ENCODE assay signal across 8 mouse cellular contexts in the genomic region with DNA sequence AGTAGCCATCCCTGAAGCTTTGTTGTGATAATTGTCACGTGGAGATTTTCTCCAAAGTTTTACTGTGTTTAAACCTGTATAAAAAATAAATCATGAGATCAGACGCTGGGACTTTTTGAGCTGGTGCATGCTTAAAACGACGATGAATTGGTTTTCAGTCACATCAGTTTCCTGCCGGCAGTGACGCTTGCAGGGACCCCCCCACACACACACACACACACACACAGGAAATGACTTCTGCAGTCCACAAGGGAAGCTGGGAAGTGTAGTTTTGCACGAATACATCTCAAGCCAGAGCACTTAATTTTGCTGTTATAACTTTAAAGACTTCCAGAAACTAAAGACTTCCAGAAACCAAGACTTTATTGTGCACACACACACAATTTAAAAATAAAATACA. TPM values are rescaled to one million over a fixed set of nuclear protein-coding genes. Genes with fewer than 3 reads are reported as not detected.
DNase-seq lines count a peak whose midpoint lies in the region; ATAC-seq and TF ChIP-seq lines count a peak whose summit lies in the region.

No protein-coding gene starts in this region.

- no peaks in the 10 kb centered on the region for H3K9me3 ChIP-seq in heart, embryonic 13.5 days
- no peaks in the 10 kb centered on the region for H3K9me3 ChIP-seq in kidney, embryonic 15.5 days (replicated peaks)
- H3K9me3 ChIP-seq in liver, postnatal 0 days (ENCODE audit: low read length), result no peaks in the 10 kb centered on the region

- H3K4me1 ChIP-seq in heart, embryonic 13.5 days, result peaks cover 9% of the 10 kb centered on the region
- no peaks in the 10 kb centered on the region for H3K4me1 ChIP-seq in kidney, embryonic 15.5 days
- no peaks in the 10 kb centered on the region for H3K4me1 ChIP-seq in liver, postnatal 0 days (ENCODE audit: insufficient read depth)

- TF ChIP-seq CTCF in liver, postnatal 0 days (IDR thresholded peaks at IDR 0.05; ENCODE audit: low read depth), result no peak

- H3K36me3 ChIP-seq in heart, embryonic 13.5 days, result no peaks in the 10 kb centered on the region
- no peaks in the 10 kb centered on the region for H3K36me3 ChIP-seq in kidney, embryonic 15.5 days
- H3K36me3 ChIP-seq in liver, postnatal 0 days (replicated peaks; ENCODE audit: insufficient read depth, low read length), result no peaks in the 10 kb centered on the region

- no peaks in the 10 kb centered on the region for H3K27me3 ChIP-seq in heart, embryonic 13.5 days (replicated peaks)
- H3K27me3 ChIP-seq in kidney, embryonic 15.5 days, result no peaks in the 10 kb centered on the region
- no peaks in the 10 kb centered on the region for H3K27me3 ChIP-seq in liver, postnatal 0 days (ENCODE audit: insufficient read depth, low read length)

- peak overlapping the region; percentile 17; the same call in 1 of the 2 replicates for H3K4me3 ChIP-seq in heart, embryonic 13.5 days
- peak overlapping the region; percentile 32 for H3K4me3 ChIP-seq in kidney, embryonic 15.5 days (replicated peaks)
- H3K4me3 ChIP-seq in liver, postnatal 0 days (ENCODE audit: low read depth, low read length), result no peak overlapping the region

- peak; percentile 32 for DNase-seq in gastrocnemius, adult 18-20 months (ENCODE audit: low spot score)
- no peak for DNase-seq in gastrocnemius, postnatal 25 days
- DNase-seq in adrenal gland, postnatal 25 days, result peak; percentile 29
- peak; percentile 40 for DNase-seq in liver, postnatal 0 days
- peak; percentile 69 to 79 for DNase-seq in right cerebral cortex, postnatal 10 days (ENCODE audit: low spot score in 2 of 2)
- no peak for DNase-seq in urinary bladder, adult 2 months (ENCODE audit: low spot score)

- TF ChIP-seq EP300 in liver, postnatal 0 days (IDR thresholded peaks at IDR 0.05; ENCODE audit: low read depth), result no peak

- peak; percentile 63; the same call in 1 of the 2 replicates for ATAC-seq in heart, embryonic 13.5 days (ENCODE audit: extremely low read depth, insufficient number of reproducible peaks, low FRiP score, low TSS enrichment)
- ATAC-seq in kidney, embryonic 15.5 days (replicated peaks; ENCODE audit: low FRiP score), result peak; percentile 87
- ATAC-seq in liver, postnatal 0 days, result no peak; the same call in 1 of the 2 replicates

- H3K27ac ChIP-seq in heart, embryonic 13.5 days (replicated peaks), result 0 out of 2 replicates have a peak overlapping the region, but pooled peaks have one; percentile 12
- H3K27ac ChIP-seq in kidney, embryonic 15.5 days, result no peak overlapping the region
- H3K27ac ChIP-seq in liver, postnatal 0 days (ENCODE audit: low read depth), result no peak overlapping the region

- 33% methylated on average over 7 of the region's 7 CpGs for WGBS in heart, embryonic 13.5 days
- 16% methylated on average over 7 of the region's 7 CpGs for WGBS in kidney, embryonic 15.5 days
- WGBS in liver, postnatal 0 days (ENCODE audit: insufficient replicate concordance), result 16% methylated on average over 7 of the region's 7 CpGs

- H3K4me2 ChIP-seq in heart, embryonic 13.5 days, result peak overlapping the region; percentile 53
- H3K4me2 ChIP-seq in kidney, embryonic 15.5 days, result peak overlapping the region; percentile 51
- no peak overlapping the region for H3K4me2 ChIP-seq in liver, postnatal 0 days (ENCODE audit: low read depth, low read length)

- 0 out of 2 replicates have a peak overlapping the region, but pooled peaks have one; percentile 28 for H3K9ac ChIP-seq in heart, embryonic 13.5 days
- no peak overlapping the region for H3K9ac ChIP-seq in kidney, embryonic 15.5 days
- H3K9ac ChIP-seq in liver, postnatal 0 days (replicated peaks), result no peak overlapping the region

RNA-seq across cellular contexts. Expression of gene Tfpi, which starts 5.3 kb away (rescaled TPM):
- 1 to 10 TPM; 2.2 to 2.9 TPM for total RNA-seq in gastrocnemius, adult 18-20 months (2021)
- total RNA-seq in gastrocnemius, postnatal 25 days (2021), result 1 to 10 TPM; 2.8 to 5.0 TPM
- total RNA-seq in adrenal gland, postnatal 25 days (2021), result 49.2 and 65.8 TPM in 2 replicates
- polyA plus RNA-seq in heart, embryonic 13.5 days (2015; fragmentation: Nextera tagmentation; extraction: Ambion mirVana), result 72.0 and 80.3 TPM in 2 replicates
- 34.6 and 38.2 TPM in 2 replicates for polyA plus RNA-seq in kidney, embryonic 15.5 days (2015; fragmentation: Nextera tagmentation; extraction: Ambion mirVana)
- polyA plus RNA-seq in liver, postnatal 0 days (2015; fragmentation: Nextera tagmentation; extraction: Ambion mirVana), result 12.2 and 15.2 TPM in 2 replicates
- polyA plus RNA-seq in urinary bladder, adult 2 months (2012; rRNA removed), result 19.3 and 21.8 TPM in 2 replicates

RNA-seq across cellular contexts. Expression of gene Calcrl, which starts 56.7 kb away (rescaled TPM):
- 10 to 100 TPM; 11.1 TPM for total RNA-seq in gastrocnemius, adult 18-20 months (2021)
- total RNA-seq in gastrocnemius, postnatal 25 days (2021), result 10 to 100 TPM; 11.5 to 15.0 TPM
- 22.6 and 25.0 TPM in 2 replicates for total RNA-seq in adrenal gland, postnatal 25 days (2021)
- polyA plus RNA-seq in heart, embryonic 13.5 days (2015; fragmentation: Nextera tagmentation; extraction: Ambion mirVana), result 38.6 and 39.2 TPM in 2 replicates
- 65.6 and 73.4 TPM in 2 replicates for polyA plus RNA-seq in kidney, embryonic 15.5 days (2015; fragmentation: Nextera tagmentation; extraction: Ambion mirVana)
- 9.4 and 12.8 TPM in 2 replicates for polyA plus RNA-seq in liver, postnatal 0 days (2015; fragmentation: Nextera tagmentation; extraction: Ambion mirVana)
- polyA plus RNA-seq in urinary bladder, adult 2 months (2012; rRNA removed), result 23.0 and 24.8 TPM in 2 replicates

Comparison
In these comparisons a context has a peak if more than half of its experiments do, and no peak if none do; other contexts are left out.
1. DNase-seq: peak in gastrocnemius, adult 18-20 months (single experiment), adrenal gland, postnatal 25 days (single experiment), liver, postnatal 0 days (single experiment) and right cerebral cortex, postnatal 10 days (2 of 2); none in gastrocnemius, postnatal 25 days (single experiment) and urinary bladder, adult 2 months (single experiment).